Mouse (Mus musculus) CH12.LX (cell line): ENCODE measurements around the gene Psmb9. TPM values are rescaled to one million over a fixed set of nuclear protein-coding genes. Genes with fewer than 3 reads are reported as not detected.
A peak's percentile ranks its signal among the peaks of the same experiment; 100 is the strongest.

Experiments used
- DNase-seq: peaks from one replicate; pipeline ENCODE4 v3.0.0-alpha.2; 2013; ENCODE audit errors: extremely low read depth
- H3K27ac ChIP-seq: 2 replicates; pipeline ENCODE4 v1.5.1; 2012; ENCODE audit warnings: low read depth, mild to moderate bottlenecking, control low read depth, moderate library complexity; ENCODE audit not compliant: insufficient read depth
- H3K27me3 ChIP-seq: replicated peaks from 2 replicates; pipeline ENCODE3; 2012; ENCODE audit warnings: inconsistent platforms
- H3K36me3 ChIP-seq, 2 experiments: replicated peaks in 1 of 2; 2 replicates each; pipeline versions ENCODE3 to v1.6.1; 2012; ENCODE audit warnings: inconsistent platforms in 1 of 2, low read length in 1 of 2, mild to moderate bottlenecking in 1 of 2, mixed read lengths in 1 of 2, moderate library complexity in 1 of 2; ENCODE audit not compliant: control insufficient read depth in 1 of 2, insufficient read depth in 1 of 2
- H3K4me1 ChIP-seq, 2 experiments: 2 replicates each; pipeline ENCODE4 v1.6.1; 2012; ENCODE audit warnings: inconsistent platforms in 1 of 2, moderate library complexity in 1 of 2; ENCODE audit not compliant: insufficient read depth in 2 of 2, control insufficient read depth in 1 of 2
- H3K4me2 ChIP-seq: 2 replicates; pipeline ENCODE4 v1.6.1; 2012; ENCODE audit warnings: low read depth, mild to moderate bottlenecking, control low read depth; ENCODE audit not compliant: poor library complexity, insufficient read depth, severe bottlenecking
- H3K4me3 ChIP-seq, 3 experiments: fragments of 150-350 bp in 1 of 3; sonication (generic) in 1 of 3; replicated peaks in 1 of 3; 2 replicates each; pipeline versions ENCODE3 to v1.5.1; 2011 to 2012; ENCODE audit warnings: low read depth in 2 of 3, low read length in 2 of 3, mild to moderate bottlenecking in 2 of 3, moderate library complexity in 2 of 3, control low read depth in 1 of 3, improper control_type of control experiment in 1 of 3, inconsistent platforms in 1 of 3, mixed read lengths in 1 of 3; ENCODE audit not compliant: poor library complexity in 1 of 3
- H3K79me2 ChIP-seq: replicated peaks from 2 replicates; pipeline ENCODE4 v1.6.1; 2012; ENCODE audit warnings: mild to moderate bottlenecking, moderate library complexity; ENCODE audit not compliant: control insufficient read depth, poor library complexity, insufficient read depth, severe bottlenecking; ENCODE audit errors: extremely low read depth
- H3K9ac ChIP-seq: 2 replicates; pipeline ENCODE4 v1.6.1; 2012; ENCODE audit warnings: low read depth, mild to moderate bottlenecking, control low read depth, moderate library complexity; ENCODE audit not compliant: insufficient read depth
- H3K9me3 ChIP-seq: replicated peaks from 2 replicates; pipeline ENCODE3; 2012; ENCODE audit warnings: low read length, inconsistent platforms, mixed read lengths
- CHD2 ChIP-seq: IDR thresholded peaks from 2 replicates; pipeline ENCODE4 v1.6.1; 2011; ENCODE audit warnings: low read length, improper control_type of control experiment
- CTCF ChIP-seq, 2 experiments: IDR thresholded peaks in 1 of 2; conservative IDR thresholded peaks in 1 of 2; 2 replicates each; pipeline ENCODE4 v1.5.1; 2011 to 2012; ENCODE audit warnings: low read depth in 2 of 2, low read length in 2 of 2, improper control_type of control experiment in 1 of 2, inconsistent platforms in 1 of 2, mild to moderate bottlenecking in 1 of 2, moderate library complexity in 1 of 2
- ELF1 ChIP-seq: IDR thresholded peaks from 2 replicates; pipeline ENCODE4 v1.6.1; 2014; ENCODE audit warnings: low read depth, mild to moderate bottlenecking, inconsistent platforms, low read length, improper control_type of control experiment
- EP300 ChIP-seq: IDR thresholded peaks from 2 replicates; pipeline ENCODE4 v1.6.1; 2011; ENCODE audit warnings: low read length, improper control_type of control experiment
- HCFC1 ChIP-seq: IDR thresholded peaks from 2 replicates; pipeline ENCODE4 v1.6.1; 2012; ENCODE audit warnings: low read depth, mild to moderate bottlenecking, inconsistent platforms, low read length, improper control_type of control experiment
- IRF4 ChIP-seq: IDR thresholded peaks from 2 replicates; pipeline ENCODE4 v1.6.1; 2014; ENCODE audit warnings: low read depth, mild to moderate bottlenecking, inconsistent platforms, low read length, improper control_type of control experiment
- JUN ChIP-seq: IDR thresholded peaks from 2 replicates; pipeline ENCODE4 v1.6.1; 2011; ENCODE audit warnings: low read depth, mild to moderate bottlenecking, low read length, improper control_type of control experiment, moderate library complexity; ENCODE audit not compliant: insufficient read depth
- JUND ChIP-seq: conservative IDR thresholded peaks from 2 replicates; pipeline ENCODE4 v1.6.1; 2011; ENCODE audit warnings: low read depth, low read length, improper control_type of control experiment
- KAT2A ChIP-seq: IDR thresholded peaks from 2 replicates; pipeline ENCODE4 v1.6.1; 2012; ENCODE audit warnings: low read length, improper control_type of control experiment, inconsistent platforms; ENCODE audit not compliant: insufficient replicate concordance
- MAX ChIP-seq: IDR thresholded peaks from 2 replicates; pipeline ENCODE4 v1.6.1; 2011; ENCODE audit warnings: low read length, improper control_type of control experiment
- MAZ ChIP-seq: IDR thresholded peaks from 2 replicates; pipeline ENCODE4 v1.6.1; 2012; ENCODE audit warnings: low read depth, mild to moderate bottlenecking, inconsistent platforms, low read length, improper control_type of control experiment, moderate library complexity
- MEF2A ChIP-seq: IDR thresholded peaks from 2 replicates; pipeline ENCODE4 v1.6.1; 2014; ENCODE audit warnings: low read depth, mild to moderate bottlenecking, inconsistent platforms, low read length, improper control_type of control experiment, borderline replicate concordance
- MXI1 ChIP-seq: IDR thresholded peaks from 2 replicates; pipeline ENCODE4 v1.6.1; 2011; ENCODE audit warnings: mild to moderate bottlenecking, low read depth, low read length, improper control_type of control experiment
- NELFE ChIP-seq: IDR thresholded peaks from 2 replicates; pipeline ENCODE4 v1.6.1; 2011; ENCODE audit warnings: low read depth, low read length, improper control_type of control experiment
- NRF1 ChIP-seq: IDR thresholded peaks from 2 replicates; pipeline ENCODE4 v1.6.1; 2014; ENCODE audit warnings: low read depth, mild to moderate bottlenecking, inconsistent platforms, low read length, improper control_type of control experiment, moderate library complexity
- PAX5 ChIP-seq: IDR thresholded peaks from 2 replicates; pipeline ENCODE4 v1.6.1; 2012; ENCODE audit warnings: low read length, inconsistent platforms, mixed read lengths
- POLR2AphosphoS2 ChIP-seq: IDR thresholded peaks from 2 replicates; pipeline ENCODE4 v1.6.1; 2011; ENCODE audit warnings: low read depth, low read length, improper control_type of control experiment
- RAD21 ChIP-seq: IDR thresholded peaks from 2 replicates; pipeline ENCODE4 v1.6.1; 2011; ENCODE audit warnings: low read depth, mild to moderate bottlenecking, low read length, improper control_type of control experiment, moderate library complexity
- RCOR1 ChIP-seq: conservative IDR thresholded peaks from 2 replicates; pipeline ENCODE4 v1.6.1; 2012; ENCODE audit warnings: low read depth, mild to moderate bottlenecking, inconsistent platforms, low read length, improper control_type of control experiment
- SMC3 ChIP-seq: IDR thresholded peaks from 2 replicates; pipeline ENCODE4 v1.6.1; 2011; ENCODE audit warnings: low read depth, low read length, improper control_type of control experiment
- TCF12 ChIP-seq: IDR thresholded peaks from 2 replicates; pipeline ENCODE4 v1.6.1; 2014; ENCODE audit warnings: low read depth, mild to moderate bottlenecking, inconsistent platforms, low read length, improper control_type of control experiment
- UBTF ChIP-seq: IDR thresholded peaks from 2 replicates; pipeline ENCODE4 v1.6.1; 2012; ENCODE audit warnings: low read depth, mild to moderate bottlenecking, inconsistent platforms, low read length, improper control_type of control experiment, moderate library complexity
- USF1 ChIP-seq: IDR thresholded peaks from 2 replicates; pipeline ENCODE4 v1.6.1; 2014; ENCODE audit warnings: low read depth, mild to moderate bottlenecking, inconsistent platforms, low read length, improper control_type of control experiment
- USF2 ChIP-seq: conservative IDR thresholded peaks from 2 replicates; pipeline ENCODE4 v1.6.1; 2011; ENCODE audit warnings: low read depth, low read length, improper control_type of control experiment
- ZC3H11A ChIP-seq: IDR thresholded peaks from 2 replicates; pipeline ENCODE4 v1.6.1; 2012; ENCODE audit warnings: low read depth, mild to moderate bottlenecking, inconsistent platforms, low read length, improper control_type of control experiment
- ZMIZ1 ChIP-seq: IDR thresholded peaks from 2 replicates; pipeline ENCODE4 v1.6.1; 2012; ENCODE audit warnings: low read depth, mild to moderate bottlenecking, inconsistent platforms, low read length, improper control_type of control experiment
- ZNF384 ChIP-seq: IDR thresholded peaks from 2 replicates; pipeline ENCODE4 v1.6.1; 2012; ENCODE audit warnings: low read depth, low read length, improper control_type of control experiment, inconsistent platforms
- dilution Hi-C: fragments of 300-500 bp; cut with MboI; formaldehyde crosslinking; loops from 2 replicates; pipeline ENCODE4 v1.14.3; 2020; ENCODE audit warnings: low sequenced_read_pairs; ENCODE audit not compliant: extremely low pct_unique_long_range_greater_than_20kb, extremely low pct_ligation_motif_present
- in situ Hi-C: fragments of 300-500 bp; cut with MboI; formaldehyde crosslinking; loops from 3 replicates; pipeline ENCODE4 v1.14.3; 2019; ENCODE audit warnings: low sequenced_read_pairs, low pct_ligation_motif_present, low pct_unique_long_range_greater_than_20kb, mixed read lengths
- polyA plus RNA-seq: library from polyadenylated mRNA; unstranded; fragments of >175 nt; gene quantifications from 2 replicates; pipeline ENCODE4 v1.2.1, GENCODE M21; 2012; ENCODE audit warnings: low read depth; ENCODE audit not compliant: insufficient read length
- total RNA-seq, 2 experiments: library from RNA; depleted of rRNA; stranded (reverse); fragments of 300-350 nt in 1 of 2; fragments of >200 nt in 1 of 2; gene quantifications; 2 replicates each; pipeline ENCODE4 v1.2.3; 2012 to 2014

Psmb9 gene
- total and polyA plus RNA-seq, 3 experiments: 159 to 435 (median 192) TPM

DNA sequence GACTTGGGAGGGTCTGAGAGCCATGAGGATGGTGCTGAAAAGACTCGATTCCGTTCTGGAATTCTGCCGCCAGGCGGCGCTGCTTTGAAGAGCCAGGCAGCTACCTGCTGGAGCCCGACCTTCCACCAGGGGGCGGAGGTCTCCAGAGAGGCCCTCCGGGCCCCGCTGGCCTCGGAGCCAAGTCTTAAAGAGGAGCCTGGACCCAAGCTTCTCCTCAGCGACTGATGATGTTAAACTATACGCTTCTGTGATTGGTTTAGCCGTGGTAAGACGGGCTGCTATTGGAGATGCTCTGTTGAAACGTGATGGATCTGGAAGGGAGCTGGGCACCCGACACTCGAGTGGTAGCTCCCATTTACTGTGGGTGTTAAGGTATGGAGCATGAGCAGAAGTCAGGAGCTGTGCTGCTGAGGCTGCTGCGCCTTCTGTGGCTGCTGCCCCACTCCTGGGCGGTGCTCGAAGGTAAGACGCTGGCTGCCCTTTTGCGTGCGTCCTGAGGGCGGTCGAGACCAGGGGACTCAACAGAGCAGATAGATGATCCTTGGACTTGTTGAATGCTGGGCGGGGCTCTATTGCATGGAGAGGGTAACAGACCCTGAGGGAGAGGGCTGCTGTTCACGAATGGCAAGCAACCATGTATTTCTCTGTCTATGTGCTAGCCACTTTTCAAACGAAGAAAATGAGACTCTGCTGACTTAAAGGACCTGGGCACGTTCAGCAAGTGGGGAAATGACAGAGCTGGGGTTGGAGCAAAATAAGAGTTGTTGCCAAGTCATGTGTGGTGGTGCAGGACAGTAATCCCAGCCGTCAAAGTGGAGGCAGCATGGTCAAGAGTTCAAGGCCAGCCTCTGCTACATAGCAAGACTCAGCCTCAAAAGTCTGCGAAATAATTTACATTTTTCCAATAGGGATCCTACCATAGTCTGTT lies 52.0 kb downstream of the Psmb9 start (continued):
- TF ChIP-seq JUN (no peak), USF1 (no peak), HCFC1 (peak; percentile 47), RAD21 (peak; percentile 98), MAX (peak; percentile 62; the same call in 1 of the 2 replicates), ELF1 (peak; percentile 69), ZC3H11A (peak; percentile 94), EP300 (0 out of 2 replicates have a peak, but pooled peaks have one; percentile 10), NRF1 (peak; percentile 41; the same call in 1 of the 2 replicates), CTCF (conservative IDR thresholded peaks at IDR 0.05 in 1 of 2, IDR thresholded peaks at IDR 0.05 in 1 of 2; ENCODE audit: low read depth in 2 of 2, low read length in 2 of 2) (peak; percentile 97 to 100), MEF2A (peak; percentile 80), ZMIZ1 (peak; percentile 4; the same call in 1 of the 2 replicates), CHD2 (peak; percentile 99), PAX5 (no peak), RCOR1 (no peak), NELFE (peak; percentile 95), JUND (peak; percentile 36; the same call in 1 of the 2 replicates), ZNF384 (no peak), TCF12 (peak; percentile 78), USF2 (no peak)

DNA sequence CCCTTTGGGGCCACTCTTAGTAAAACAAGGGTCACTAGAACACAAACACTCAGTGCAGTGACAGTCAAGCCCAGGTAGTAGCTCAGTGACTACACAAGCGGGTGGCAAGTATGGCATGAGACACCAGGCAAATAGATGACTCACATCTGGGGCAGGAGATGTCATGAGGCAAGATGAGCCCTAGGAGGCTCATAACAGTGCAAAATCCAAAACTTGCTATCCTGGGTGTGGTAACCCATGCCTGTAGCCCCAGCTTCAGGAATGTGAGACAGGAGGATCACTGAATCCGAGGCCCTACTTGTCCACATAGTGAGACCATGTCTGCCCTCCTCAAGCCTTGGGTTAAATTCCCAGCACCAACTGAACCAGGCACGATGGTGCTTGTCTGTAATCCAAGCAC lies 53.1 kb downstream of the Psmb9 start:
- H3K4me3 ChIP-seq: no peak overlapping the region
- no peaks in the 10 kb centered on the region for H3K79me2 ChIP-seq
- H3K4me2 ChIP-seq: no peak overlapping the region
- in situ Hi-C loops: no loop called here
- no peak overlapping the region for H3K27ac ChIP-seq
- TF ChIP-seq POLR2AphosphoS2 (no peak), SMC3 (no peak), MAX (no peak), UBTF (no peak), JUND (no peak), MXI1 (no peak), ELF1 (no peak), KAT2A (no peak), IRF4 (no peak), JUN (no peak), MAZ (no peak), RAD21 (no peak)
- dilution Hi-C loops: no loop called here
- peaks cover 0 to 25% of the 10 kb centered on the region in 2 experiments; a peak in 3 of 4 replicates for H3K4me1 ChIP-seq
- H3K9ac ChIP-seq: no peak overlapping the region
- no peaks in the 10 kb centered on the region for H3K9me3 ChIP-seq
- peaks cover 6 to 29% of the 10 kb centered on the region in 2 experiments for H3K36me3 ChIP-seq
- DNase-seq: no peak
- no peaks in the 10 kb centered on the region for H3K27me3 ChIP-seq
